Mouse (Mus musculus): ENCODE results near the gene Nell2. TPM values are rescaled to one million over a fixed set of nuclear protein-coding genes. Genes with fewer than 3 reads are reported as not detected.
"Not testable (repeated sequence)": the region's sequence is repeated elsewhere in the genome, so short reads cannot be mapped to it uniquely, and the experiment has no call there.

The Nell2 gene
- polyA plus RNA-seq, 1 experiment from 2014 or later = 1.7 TPM

- H3K27ac ChIP-seq (replicated peaks); H3K9me3 ChIP-seq; ATAC-seq (ENCODE audit: extremely low read depth, insufficient number of reproducible peaks, low FRiP score, low TSS enrichment); H3K4me1 ChIP-seq; H3K36me3 ChIP-seq; H3K9ac ChIP-seq; H3K4me2 ChIP-seq; H3K4me3 ChIP-seq; H3K27me3 ChIP-seq (replicated peaks): not testable (repeated sequence)
- WGBS = 88% methylated on average over 2 of the region's 2 CpGs
Measured at GRCm38 (mm10) chr15:95237021-95237420, 291.3 kb downstream of the Nell2 start.

- WGBS = 76% methylated on average over 3 of the region's 3 CpGs
- H3K36me3 ChIP-seq = no peaks in the 10 kb centered on the region
- H3K4me1 ChIP-seq = no peaks in the 10 kb centered on the region
- no peaks in the 10 kb centered on the region for H3K27me3 ChIP-seq (replicated peaks)
- no peak overlapping the region for H3K27ac ChIP-seq (replicated peaks)
- H3K4me3 ChIP-seq = no peak overlapping the region
- no peaks in the 10 kb centered on the region for H3K9me3 ChIP-seq
- no peak overlapping the region for H3K4me2 ChIP-seq
- ATAC-seq (ENCODE audit: extremely low read depth, insufficient number of reproducible peaks, low FRiP score, low TSS enrichment) = no peak
- H3K9ac ChIP-seq = no peak overlapping the region
Measured at GRCm38 (mm10) chr15:95236509-95236908, 291.9 kb downstream of the Nell2 start.

- ATAC-seq (ENCODE audit: extremely low read depth, insufficient number of reproducible peaks, low FRiP score, low TSS enrichment) = no peak
- no peak overlapping the region for H3K9ac ChIP-seq
- H3K9me3 ChIP-seq = no peaks in the 10 kb centered on the region
- no peak overlapping the region for H3K27ac ChIP-seq (replicated peaks)
- WGBS = 63% methylated on average over 13 of the region's 13 CpGs
- no peak overlapping the region for H3K4me2 ChIP-seq
- no peak overlapping the region for H3K4me3 ChIP-seq
- H3K36me3 ChIP-seq = no peaks in the 10 kb centered on the region
- H3K4me1 ChIP-seq = no peaks in the 10 kb centered on the region
- H3K27me3 ChIP-seq (replicated peaks) = no peaks in the 10 kb centered on the region
Measured at GRCm38 (mm10) chr15:95231171-95231570, 297.2 kb downstream of the Nell2 start.

GRCm38 (mm10) chr15:95216640-95217365, 311.6 kb downstream of the Nell2 start:
- H3K9ac ChIP-seq = no peak overlapping the region
- no peak overlapping the region for H3K27ac ChIP-seq (replicated peaks)
- H3K27me3 ChIP-seq (replicated peaks) = no peaks in the 10 kb centered on the region
- no peaks in the 10 kb centered on the region for H3K36me3 ChIP-seq
- H3K9me3 ChIP-seq = no peaks in the 10 kb centered on the region
- H3K4me3 ChIP-seq = no peak overlapping the region
- no peak overlapping the region for H3K4me2 ChIP-seq
- ATAC-seq (ENCODE audit: extremely low read depth, insufficient number of reproducible peaks, low FRiP score, low TSS enrichment) = no peak
- WGBS = 68% methylated on average over 12 of the region's 12 CpGs
- H3K4me1 ChIP-seq = no peaks in the 10 kb centered on the region

GRCm38 (mm10) chr15:95210551-95210950, 317.8 kb downstream of the Nell2 start:
- Histone ChIP-seq H3K9ac (no peak overlapping the region), H3K9me3 (no peaks in the 10 kb centered on the region), H3K4me2 (no peak overlapping the region), H3K4me1 (no peaks in the 10 kb centered on the region), H3K27me3 (replicated peaks) (no peaks in the 10 kb centered on the region), H3K36me3 (no peaks in the 10 kb centered on the region), H3K4me3 (no peak overlapping the region), H3K27ac (replicated peaks) (no peak overlapping the region)
- 78% methylated on average over 4 of the region's 4 CpGs for WGBS
- ATAC-seq (ENCODE audit: extremely low read depth, insufficient number of reproducible peaks, low FRiP score, low TSS enrichment) = no peak

- Histone ChIP-seq H3K27me3 (replicated peaks) (no peaks in the 10 kb centered on the region), H3K9ac (no peak overlapping the region), H3K36me3 (no peaks in the 10 kb centered on the region), H3K9me3 (no peaks in the 10 kb centered on the region), H3K4me1 (no peaks in the 10 kb centered on the region), H3K4me3 (no peak overlapping the region), H3K4me2 (no peak overlapping the region), H3K27ac (replicated peaks) (no peak overlapping the region)
- no peak for ATAC-seq (ENCODE audit: extremely low read depth, insufficient number of reproducible peaks, low FRiP score, low TSS enrichment)
- WGBS = 38% methylated on average over 4 of the region's 4 CpGs
Measured at GRCm38 (mm10) chr15:95209186-95209585, 319.2 kb downstream of the Nell2 start.

GRCm38 (mm10) chr15:95193661-95194280, 334.6 kb downstream of the Nell2 start:
- Histone ChIP-seq H3K9ac (no peak overlapping the region), H3K27me3 (replicated peaks) (no peaks in the 10 kb centered on the region), H3K36me3 (no peaks in the 10 kb centered on the region), H3K27ac (replicated peaks) (no peak overlapping the region), H3K9me3 (no peaks in the 10 kb centered on the region), H3K4me3 (no peak overlapping the region), H3K4me1 (no peaks in the 10 kb centered on the region), H3K4me2 (no peak overlapping the region)
- WGBS = 60% methylated on average over 9 of the region's 9 CpGs
- ATAC-seq (ENCODE audit: extremely low read depth, insufficient number of reproducible peaks, low FRiP score, low TSS enrichment) = no peak

- WGBS = 79% methylated on average over 8 of the region's 8 CpGs
- no peak overlapping the region for H3K9ac ChIP-seq
- no peak for ATAC-seq (ENCODE audit: extremely low read depth, insufficient number of reproducible peaks, low FRiP score, low TSS enrichment)
- H3K4me2 ChIP-seq = no peak overlapping the region
- H3K27ac ChIP-seq (replicated peaks) = no peak overlapping the region
- no peaks in the 10 kb centered on the region for H3K4me1 ChIP-seq
- H3K36me3 ChIP-seq = no peaks in the 10 kb centered on the region
- H3K4me3 ChIP-seq = no peak overlapping the region
- H3K27me3 ChIP-seq (replicated peaks) = no peaks in the 10 kb centered on the region
- H3K9me3 ChIP-seq = no peaks in the 10 kb centered on the region
Measured at GRCm38 (mm10) chr15:95192951-95193350, 335.4 kb downstream of the Nell2 start.

- Histone ChIP-seq H3K9ac (no peak overlapping the region), H3K9me3 (no peaks in the 10 kb centered on the region), H3K27ac (replicated peaks) (no peak overlapping the region), H3K27me3 (replicated peaks) (0 out of 2 replicates have a peak, but pooled peaks cover 3% of the 10 kb centered on the region), H3K4me3 (no peak overlapping the region), H3K4me2 (no peak overlapping the region), H3K4me1 (no peaks in the 10 kb centered on the region), H3K36me3 (no peaks in the 10 kb centered on the region)
- no peak for ATAC-seq (ENCODE audit: extremely low read depth, insufficient number of reproducible peaks, low FRiP score, low TSS enrichment)
- WGBS = 47% methylated on average over 10 of the region's 10 CpGs
Measured at GRCm38 (mm10) chr15:95186226-95186625, 342.1 kb downstream of the Nell2 start.

- Histone ChIP-seq H3K36me3 (no peaks in the 10 kb centered on the region), H3K4me3 (no peak overlapping the region), H3K9me3 (no peaks in the 10 kb centered on the region), H3K27me3 (replicated peaks) (0 out of 2 replicates have a peak, but pooled peaks cover 3% of the 10 kb centered on the region), H3K4me1 (no peaks in the 10 kb centered on the region), H3K27ac (replicated peaks) (no peak overlapping the region), H3K4me2 (no peak overlapping the region), H3K9ac (no peak overlapping the region)
- 48% methylated on average over 9 of the region's 9 CpGs for WGBS
- no peak for ATAC-seq (ENCODE audit: extremely low read depth, insufficient number of reproducible peaks, low FRiP score, low TSS enrichment)
Measured at GRCm38 (mm10) chr15:95185419-95185818, 342.9 kb downstream of the Nell2 start.

GRCm38 (mm10) chr15:95183450-95183849, 344.9 kb downstream of the Nell2 start:
- H3K27me3 ChIP-seq (replicated peaks) = 0 out of 2 replicates have a peak, but pooled peaks cover 3% of the 10 kb centered on the region
- no peaks in the 10 kb centered on the region for H3K9me3 ChIP-seq
- no peak overlapping the region for H3K9ac ChIP-seq
- 59% methylated on average over 5 of the region's 5 CpGs for WGBS
- no peak for ATAC-seq (ENCODE audit: extremely low read depth, insufficient number of reproducible peaks, low FRiP score, low TSS enrichment)
- no peaks in the 10 kb centered on the region for H3K4me1 ChIP-seq
- no peaks in the 10 kb centered on the region for H3K36me3 ChIP-seq
- H3K4me3 ChIP-seq = no peak overlapping the region
- no peak overlapping the region for H3K4me2 ChIP-seq
- H3K27ac ChIP-seq (replicated peaks) = no peak overlapping the region

GRCm38 (mm10) chr15:95156828-95157227, 371.5 kb downstream of the Nell2 start:
- Histone ChIP-seq H3K36me3 (no peaks in the 10 kb centered on the region), H3K27ac (replicated peaks) (no peak overlapping the region), H3K27me3 (replicated peaks) (no peaks in the 10 kb centered on the region), H3K9me3 (no peaks in the 10 kb centered on the region; the same call in 1 of the 2 replicates), H3K4me3 (no peak overlapping the region), H3K9ac (no peak overlapping the region), H3K4me2 (no peak overlapping the region), H3K4me1 (no peaks in the 10 kb centered on the region)
- no peak for ATAC-seq (ENCODE audit: extremely low read depth, insufficient number of reproducible peaks, low FRiP score, low TSS enrichment)
- WGBS = 42% methylated on average over 3 of the region's 3 CpGs

All from heart, embryonic 13.5 days (tissue).